9 mouse cellular contexts compared by ENCODE assay signal in the genomic region with DNA sequence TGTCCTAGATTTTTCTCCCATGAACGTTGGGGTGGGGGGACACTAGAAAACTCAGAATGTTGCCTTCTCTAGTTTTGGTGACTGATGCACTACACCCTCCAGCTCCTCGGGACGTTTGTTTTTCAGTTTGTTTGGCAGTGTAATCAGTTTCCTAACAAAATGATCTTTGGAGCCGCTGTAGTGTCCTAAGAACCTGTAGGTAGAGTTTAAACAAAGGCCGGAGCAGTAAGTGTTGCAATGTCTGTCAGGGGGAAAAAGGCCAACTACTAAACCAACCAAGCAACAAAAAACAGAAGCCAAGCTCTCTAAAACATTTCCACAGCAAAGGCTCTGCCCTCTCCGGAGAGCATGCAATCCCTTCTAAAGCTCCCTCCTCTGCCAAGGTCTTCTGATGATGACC. TPM values are rescaled to one million over a fixed set of nuclear protein-coding genes. Genes with fewer than 3 reads are reported as not detected.
DNase-seq lines count a peak whose midpoint lies in the region; ATAC-seq lines count a peak whose summit lies in the region.
"Had no signal": no experiment of that assay in that cellular context is flagged by ENCODE, and none has a peak within 500 bp of the region (broad histone marks: within the 10 kb centered on the region; RNA-seq: fewer than 3 reads in every experiment).

No protein-coding gene starts in this region.

- H3K4me1 ChIP-seq in heart, embryonic 15.5 days (replicated peaks): peaks cover 11% of the 10 kb centered on the region
- peaks cover 11% of the 10 kb centered on the region for H3K4me1 ChIP-seq in embryonic facial prominence, embryonic 10.5 days
- H3K4me1 ChIP-seq in hindbrain, embryonic 13.5 days (replicated peaks): peaks cover 11% of the 10 kb centered on the region
- H3K4me1 ChIP-seq in midbrain, embryonic 12.5 days: peaks cover 8% of the 10 kb centered on the region; the same call in 1 of the 2 replicates

- H3K9ac ChIP-seq in heart, embryonic 15.5 days: no peak overlapping the region
- H3K9ac ChIP-seq in hindbrain, embryonic 13.5 days: peak overlapping the region; percentile 71; the same call in 1 of the 2 replicates
- H3K9ac ChIP-seq in midbrain, embryonic 12.5 days (replicated peaks): no peak overlapping the region

- no peak overlapping the region for H3K27ac ChIP-seq in heart, embryonic 15.5 days
- no peak overlapping the region for H3K27ac ChIP-seq in embryonic facial prominence, embryonic 10.5 days (replicated peaks)
- no peak overlapping the region for H3K27ac ChIP-seq in hindbrain, embryonic 13.5 days
- no peak overlapping the region for H3K27ac ChIP-seq in midbrain, embryonic 12.5 days (replicated peaks)

- H3K9me3 ChIP-seq in heart, embryonic 15.5 days (replicated peaks): no peaks in the 10 kb centered on the region
- no peaks in the 10 kb centered on the region for H3K9me3 ChIP-seq in embryonic facial prominence, embryonic 10.5 days
- no peaks in the 10 kb centered on the region for H3K9me3 ChIP-seq in hindbrain, embryonic 13.5 days
- H3K9me3 ChIP-seq in midbrain, embryonic 12.5 days: no peaks in the 10 kb centered on the region
- H3K9me3 ChIP-seq: G1E had no signal

- H3K27me3 ChIP-seq in heart, embryonic 15.5 days: peaks cover 12% of the 10 kb centered on the region
- peaks cover 36% of the 10 kb centered on the region for H3K27me3 ChIP-seq in embryonic facial prominence, embryonic 10.5 days (replicated peaks; ENCODE audit: low read depth, poor library complexity, severe bottlenecking)
- H3K27me3 ChIP-seq in hindbrain, embryonic 13.5 days: peaks cover 8% of the 10 kb centered on the region
- H3K27me3 ChIP-seq in midbrain, embryonic 12.5 days: peaks cover 21% of the 10 kb centered on the region

- H3K36me3 ChIP-seq in heart, embryonic 15.5 days: no peaks in the 10 kb centered on the region
- no peaks in the 10 kb centered on the region for H3K36me3 ChIP-seq in embryonic facial prominence, embryonic 10.5 days (replicated peaks)
- H3K36me3 ChIP-seq in hindbrain, embryonic 13.5 days: no peaks in the 10 kb centered on the region
- H3K36me3 ChIP-seq in midbrain, embryonic 12.5 days: no peaks in the 10 kb centered on the region
- H3K36me3 ChIP-seq: G1E had no signal

- no peak for ATAC-seq in heart, embryonic 15.5 days (replicated peaks; ENCODE audit: insufficient number of reproducible peaks, insufficient read depth, low FRiP score, low read depth)
- no peak for ATAC-seq in hindbrain, embryonic 13.5 days (ENCODE audit: low FRiP score)
- ATAC-seq in midbrain, embryonic 12.5 days (ENCODE audit: low FRiP score, low read depth): no peak

- no peak for DNase-seq in heart, adult 9 months (ENCODE audit: low spot score in 2 of 2)
- DNase-seq in embryonic facial prominence, embryonic 10.5 days (ENCODE audit: low spot score): no peak
- DNase-seq in left cerebral cortex, adult 11 months (ENCODE audit: low spot score): no peak
- no peak for DNase-seq in cerebellum, postnatal 14 days
- no peak for DNase-seq in ovary, postnatal 36 days (ENCODE audit: low spot score)

- H3K4me2 ChIP-seq in heart, embryonic 15.5 days: peak overlapping the region; percentile 88
- H3K4me2 ChIP-seq in hindbrain, embryonic 13.5 days: peak overlapping the region; percentile 71
- peak overlapping the region; percentile 88 for H3K4me2 ChIP-seq in midbrain, embryonic 12.5 days (replicated peaks)

- WGBS in heart, embryonic 15.5 days: 73% methylated on average over 6 of the region's 6 CpGs
- 66% methylated on average over 6 of the region's 6 CpGs for WGBS in embryonic facial prominence, embryonic 10.5 days
- 71% methylated on average over 6 of the region's 6 CpGs for WGBS in hindbrain, embryonic 13.5 days
- 70% methylated on average over 6 of the region's 6 CpGs for WGBS in midbrain, embryonic 12.5 days

- peak overlapping the region; percentile 54 for H3K4me3 ChIP-seq in heart, embryonic 15.5 days
- H3K4me3 ChIP-seq in embryonic facial prominence, embryonic 10.5 days: peak overlapping the region; percentile 60
- H3K4me3 ChIP-seq in hindbrain, embryonic 13.5 days: peak overlapping the region; percentile 43
- H3K4me3 ChIP-seq in midbrain, embryonic 12.5 days: peak overlapping the region; percentile 46

RNA-seq across cellular contexts. Expression of gene Acot12, which starts 0.5 kb away (rescaled TPM):
- polyA plus RNA-seq in heart, embryonic 15.5 days (2015; fragmentation: Nextera tagmentation; extraction: Ambion mirVana): 0.08 TPM in 1 of 2 replicates, not detected in the other
- not detected in 2 replicates for polyA plus RNA-seq in embryonic facial prominence, embryonic 10.5 days (2016; fragmentation: Nextera tagmentation; extraction: Ambion mirVana)
- not detected in 2 replicates for polyA plus RNA-seq in hindbrain, embryonic 13.5 days (2015; fragmentation: Nextera tagmentation; extraction: Ambion mirVana)
- polyA plus RNA-seq in midbrain, embryonic 12.5 days (2016; fragmentation: Nextera tagmentation; extraction: Ambion mirVana): not detected in 2 replicates
- polyA plus RNA-seq: G1E had no signal
